Mouse (Mus musculus) embryonic facial prominence, embryonic 10.5 days (tissue): ENCODE results near the gene Cmah. TPM values are rescaled to one million over a fixed set of nuclear protein-coding genes. Genes with fewer than 3 reads are reported as not detected.
"Not testable (repeated sequence)": the region's sequence is repeated elsewhere in the genome, so short reads cannot be mapped to it uniquely, and the experiment has no call there.

Source experiments
- DNase-seq: peaks from one replicate; pipeline ENCODE4 v3.0.0-alpha.2; 2017; ENCODE audit warnings: low spot score
- H3K27ac ChIP-seq: fragments of 300-500 bp; sonication (generic); replicated peaks from 2 replicates; pipeline ENCODE4 v1.5.1; 2016; ENCODE audit warnings: mild to moderate bottlenecking
- H3K27me3 ChIP-seq: fragments of 300-500 bp; sonication (generic); replicated peaks from 2 replicates; pipeline ENCODE4 v1.6.1; 2016; ENCODE audit warnings: low read depth, mild to moderate bottlenecking; ENCODE audit not compliant: poor library complexity, severe bottlenecking
- H3K36me3 ChIP-seq: fragments of 300-500 bp; sonication (generic); replicated peaks from 2 replicates; pipeline ENCODE4 v1.6.1; 2016; ENCODE audit warnings: mild to moderate bottlenecking, moderate library complexity
- H3K4me1 ChIP-seq: fragments of 300-500 bp; sonication (generic); 2 replicates; pipeline ENCODE4 v1.6.1; 2016
- H3K4me3 ChIP-seq: fragments of 300-500 bp; sonication (generic); 2 replicates; pipeline ENCODE4 v1.5.1; 2016; ENCODE audit warnings: mild to moderate bottlenecking, moderate library complexity
- H3K9me3 ChIP-seq: fragments of 300-500 bp; sonication (generic); 2 replicates; pipeline ENCODE4 v1.6.1; 2016; ENCODE audit warnings: mild to moderate bottlenecking
- WGBS: fragments of 180-500 bp; shearing (Covaris S2); methylation state at CpG from one replicate; pipeline ENCODE4 v1.1.7; 2016; 5-methylcytosine and 5-hydroxymethylcytosine counted together
- polyA plus RNA-seq: library from polyadenylated mRNA; unstranded; fragments of >200 nt; fragmentation: Nextera tagmentation; extraction: Ambion mirVana; gene quantifications from 2 replicates; pipeline ENCODE4 v1.2.1, GENCODE M21; 2016

Gene Cmah
- polyA plus RNA-seq, 1 experiment from 2014 or later = 0.37 TPM

- no peak for DNase-seq
- H3K4me3 ChIP-seq = no peak overlapping the region
- no peaks in the 10 kb centered on the region for H3K27me3 ChIP-seq
- no peaks in the 10 kb centered on the region for H3K9me3 ChIP-seq
- no peak overlapping the region for H3K27ac ChIP-seq
- WGBS = 91% methylated on average over 6 of the region's 6 CpGs
- no peaks in the 10 kb centered on the region for H3K36me3 ChIP-seq
- no peaks in the 10 kb centered on the region for H3K4me1 ChIP-seq
Observed at GRCm38 (mm10) chr13:24365191-24365590, 38.0 kb downstream of the Cmah start.

GRCm38 (mm10) chr13:24372893-24373599 is 45.8 kb downstream of the Cmah start:
- no peak overlapping the region for H3K27ac ChIP-seq
- no peaks in the 10 kb centered on the region for H3K9me3 ChIP-seq
- H3K36me3 ChIP-seq = no peaks in the 10 kb centered on the region
- H3K4me3 ChIP-seq = no peak overlapping the region
- no peaks in the 10 kb centered on the region for H3K27me3 ChIP-seq
- WGBS = 86% methylated on average over 7 of the region's 7 CpGs
- H3K4me1 ChIP-seq = no peaks in the 10 kb centered on the region
- no peak for DNase-seq

- H3K9me3 ChIP-seq, DNase-seq, H3K27ac ChIP-seq, H3K4me3 ChIP-seq, H3K36me3 ChIP-seq, H3K4me1 ChIP-seq, H3K27me3 ChIP-seq: not testable (repeated sequence)
- WGBS = 84% methylated on average over 6 of the region's 6 CpGs
Observed at GRCm38 (mm10) chr13:24374606-24375005, 47.4 kb downstream of the Cmah start.

- no peaks in the 10 kb centered on the region for H3K27me3 ChIP-seq
- DNase-seq = no peak
- 79% methylated on average over 7 of the region's 7 CpGs for WGBS
Observed at GRCm38 (mm10) chr13:24375320-24376203, 48.4 kb downstream of the Cmah start.

GRCm38 (mm10) chr13:24380713-24381112 is 53.5 kb downstream of the Cmah start:
- H3K36me3 ChIP-seq = no peaks in the 10 kb centered on the region
- H3K27me3 ChIP-seq = no peaks in the 10 kb centered on the region
- H3K27ac ChIP-seq = no peak overlapping the region
- no peaks in the 10 kb centered on the region for H3K9me3 ChIP-seq
- DNase-seq = no peak
- 88% methylated on average over 6 of the region's 6 CpGs for WGBS
- no peaks in the 10 kb centered on the region for H3K4me1 ChIP-seq
- H3K4me3 ChIP-seq = no peak overlapping the region

More at GRCm38 (mm10) chr13:24375320-24376203, 48.4 kb downstream of the Cmah start:
- Histone ChIP-seq H3K4me1 (no peaks in the 10 kb centered on the region), H3K27ac (no peak overlapping the region), H3K9me3 (no peaks in the 10 kb centered on the region), H3K36me3 (no peaks in the 10 kb centered on the region), H3K4me3 (no peak overlapping the region)

GRCm38 (mm10) chr13:24383885-24384284 is 56.7 kb downstream of the Cmah start:
- H3K4me3 ChIP-seq = no peak overlapping the region
- no peaks in the 10 kb centered on the region for H3K4me1 ChIP-seq
- no peak overlapping the region for H3K27ac ChIP-seq
- H3K27me3 ChIP-seq = no peaks in the 10 kb centered on the region
- no peaks in the 10 kb centered on the region for H3K9me3 ChIP-seq
- WGBS = 79% methylated on average over 3 of the region's 3 CpGs
- no peaks in the 10 kb centered on the region for H3K36me3 ChIP-seq
- DNase-seq = no peak

- WGBS = 89% methylated on average over 5 of the region's 5 CpGs
- Histone ChIP-seq H3K36me3 (no peaks in the 10 kb centered on the region), H3K4me1 (no peaks in the 10 kb centered on the region; the same call in 1 of the 2 replicates), H3K27me3 (no peaks in the 10 kb centered on the region), H3K4me3 (no peak overlapping the region), H3K27ac (no peak overlapping the region), H3K9me3 (no peaks in the 10 kb centered on the region)
- no peak for DNase-seq
Observed at GRCm38 (mm10) chr13:24391892-24392291, 64.7 kb downstream of the Cmah start.

GRCm38 (mm10) chr13:24392655-24393054 is 65.5 kb downstream of the Cmah start:
- Histone ChIP-seq H3K27me3 (no peaks in the 10 kb centered on the region), H3K27ac (no peak overlapping the region), H3K4me3 (no peak overlapping the region), H3K36me3 (no peaks in the 10 kb centered on the region), H3K4me1 (no peaks in the 10 kb centered on the region; the same call in 1 of the 2 replicates), H3K9me3 (no peaks in the 10 kb centered on the region)
- DNase-seq = no peak
- WGBS = 77% methylated on average over 4 of the region's 4 CpGs

GRCm38 (mm10) chr13:24393055-24393454 is 65.9 kb downstream of the Cmah start:
- 62% methylated on average over 4 of the region's 4 CpGs for WGBS

GRCm38 (mm10) chr13:24395815-24396214 is 68.6 kb downstream of the Cmah start:
- no peaks in the 10 kb centered on the region for H3K36me3 ChIP-seq
- no peak for DNase-seq
- H3K27me3 ChIP-seq = no peaks in the 10 kb centered on the region
- H3K4me1 ChIP-seq = no peaks in the 10 kb centered on the region; the same call in 1 of the 2 replicates
- no peak overlapping the region for H3K27ac ChIP-seq
- H3K4me3 ChIP-seq = no peak overlapping the region
- H3K9me3 ChIP-seq = no peaks in the 10 kb centered on the region
- WGBS = 92% methylated on average over 4 of the region's 4 CpGs

More at GRCm38 (mm10) chr13:24393055-24393454, 65.9 kb downstream of the Cmah start:
- Histone ChIP-seq H3K27me3 (no peaks in the 10 kb centered on the region), H3K36me3 (no peaks in the 10 kb centered on the region), H3K4me1 (no peaks in the 10 kb centered on the region; the same call in 1 of the 2 replicates), H3K27ac (no peak overlapping the region), H3K9me3 (no peaks in the 10 kb centered on the region), H3K4me3 (no peak overlapping the region)
- DNase-seq = no peak

- no peaks in the 10 kb centered on the region for H3K36me3 ChIP-seq
- no peak overlapping the region for H3K4me3 ChIP-seq
- 93% methylated on average over 3 of the region's 3 CpGs for WGBS
- no peak for DNase-seq
- no peaks in the 10 kb centered on the region for H3K9me3 ChIP-seq
- H3K27ac ChIP-seq = no peak overlapping the region
- no peaks in the 10 kb centered on the region for H3K27me3 ChIP-seq
- peaks cover 3% of the 10 kb centered on the region for H3K4me1 ChIP-seq
Observed at GRCm38 (mm10) chr13:24397181-24397580, 70.0 kb downstream of the Cmah start.

- H3K4me1 ChIP-seq = peaks cover 16% of the 10 kb centered on the region
- no peaks in the 10 kb centered on the region for H3K27me3 ChIP-seq
- 86% methylated on average over 3 of the region's 3 CpGs for WGBS
- no peaks in the 10 kb centered on the region for H3K36me3 ChIP-seq
- H3K4me3 ChIP-seq = no peak overlapping the region
- H3K9me3 ChIP-seq = no peaks in the 10 kb centered on the region
- no peak overlapping the region for H3K27ac ChIP-seq
- DNase-seq = no peak
Observed at GRCm38 (mm10) chr13:24398488-24398887, 71.3 kb downstream of the Cmah start.

GRCm38 (mm10) chr13:24401821-24402220 is 74.6 kb downstream of the Cmah start:
- 28% methylated on average over 11 of the region's 11 CpGs for WGBS
- H3K4me1 ChIP-seq = peaks cover 16% of the 10 kb centered on the region

More at GRCm38 (mm10) chr13:24401821-24402220, 74.6 kb downstream of the Cmah start:
- H3K4me3 ChIP-seq = peak overlapping the region; percentile 30; the same call in 1 of the 2 replicates
- not testable (repeated sequence) for H3K9me3 ChIP-seq, H3K27ac ChIP-seq, H3K27me3 ChIP-seq, H3K36me3 ChIP-seq, DNase-seq
